Mouse (Mus musculus) neutrophil, adult 83 days (primary cell): ENCODE data around the gene Lrrc75b. TPM values are rescaled to one million over a fixed set of nuclear protein-coding genes. Genes with fewer than 3 reads are reported as not detected.

Source experiments
- total RNA-seq, 2 experiments: library from RNA; stranded (reverse); gene quantifications; one replicate each; pipeline ENCODE4 v1.2.4; 2023

Lrrc75b gene
- total RNA-seq = 1 to 10 TPM; 3.4 to 3.5 TPM

DNA sequence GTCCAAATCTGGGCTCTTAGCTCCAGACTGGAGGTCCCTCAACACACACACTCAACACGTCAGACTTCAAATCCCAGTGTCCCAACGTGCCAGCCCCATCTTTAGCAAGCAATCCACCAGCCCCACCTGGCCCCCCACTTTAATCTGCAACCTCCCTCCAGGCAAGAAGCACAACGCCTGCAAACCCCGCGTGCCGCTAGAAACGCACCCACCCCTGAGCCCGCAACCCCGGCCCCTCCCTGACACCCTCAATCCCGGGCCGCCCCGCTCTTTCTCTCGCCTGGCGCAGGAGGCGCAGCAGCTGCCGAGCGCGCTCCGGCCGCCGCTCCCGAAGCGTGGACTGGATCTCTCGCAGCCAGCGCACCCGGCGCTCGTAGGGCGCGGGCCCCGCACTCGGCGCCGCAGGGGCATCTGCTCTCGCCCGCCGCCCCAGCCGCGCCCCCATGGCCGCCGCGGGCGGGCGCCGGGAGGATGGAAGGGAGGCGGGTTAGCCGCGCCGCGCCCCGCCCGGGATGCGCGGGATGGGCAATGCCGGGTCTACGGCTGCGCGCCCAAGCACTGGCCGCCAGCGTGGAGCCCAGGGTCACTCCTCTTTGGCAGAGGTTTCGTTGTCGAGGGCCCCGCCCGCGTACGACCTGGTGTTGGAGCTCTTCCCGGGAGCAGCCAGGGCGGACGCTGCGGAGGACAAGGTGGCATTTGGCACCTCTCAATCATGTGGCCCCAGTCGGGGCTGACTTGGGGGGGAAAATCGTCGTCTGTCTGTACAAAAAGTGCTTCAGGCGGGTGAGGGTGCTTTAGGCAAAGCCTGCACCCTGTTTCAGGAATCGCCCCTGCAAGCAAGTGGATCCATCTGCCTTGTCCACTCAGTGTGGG lies at the start of gene Lrrc75b:
Gene Lrrc75b (minus strand): TSS at position 655 of the 873 bp plus-strand sequence.

DNA sequence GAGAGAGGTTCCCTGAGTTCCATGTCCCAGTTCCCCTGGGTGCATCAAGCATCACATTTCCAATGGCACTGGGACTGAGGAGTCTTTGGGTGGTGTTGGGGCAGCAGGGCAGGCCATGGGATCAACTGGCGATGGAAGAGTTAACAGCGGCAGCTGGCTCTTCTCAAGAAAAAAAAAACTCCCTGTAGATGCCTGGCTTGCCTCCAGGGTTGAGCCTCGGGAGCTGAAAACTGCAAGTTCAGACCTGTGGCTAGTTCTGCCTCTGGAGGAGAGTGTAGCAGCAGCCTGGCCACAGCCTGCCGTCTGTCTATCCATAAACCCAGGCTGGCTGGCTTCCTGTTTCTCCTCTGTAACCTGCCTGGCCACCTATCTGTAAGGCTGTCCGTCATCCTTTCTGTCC lies 29.0 kb upstream of the Lrrc75b start, which contains the start of gene Ggt5:
Gene Ggt5 (plus strand): TSS at position 212 of the 400 bp plus-strand sequence.

DNA sequence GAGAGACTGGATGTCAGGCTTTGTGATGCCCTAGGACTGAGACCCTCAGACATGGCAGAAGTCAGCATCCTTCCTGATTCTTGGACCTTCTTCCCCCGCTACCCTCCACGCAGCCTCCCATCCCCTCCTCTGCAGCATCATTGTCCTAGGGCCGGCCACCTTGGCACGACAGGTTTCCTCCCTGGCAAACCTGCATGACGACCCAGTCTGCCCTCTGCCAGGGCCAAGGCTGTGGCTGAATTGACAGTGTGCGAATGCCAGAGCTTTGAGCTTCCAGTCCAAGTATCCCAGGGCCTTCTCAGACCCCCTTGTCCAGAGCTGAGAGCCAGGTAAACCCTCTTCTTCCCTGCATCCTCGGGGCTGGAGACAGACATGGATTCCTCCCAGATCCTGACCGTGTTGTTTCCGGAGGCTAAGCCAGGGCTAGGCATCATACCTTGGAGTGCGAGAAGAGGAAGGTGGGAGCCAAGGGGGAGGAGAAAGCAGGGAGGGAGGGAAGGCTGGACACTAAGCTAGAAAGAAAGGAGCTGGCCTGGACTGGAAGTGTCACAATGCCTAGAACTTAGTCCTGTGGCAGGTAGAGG lies 1.0 kb upstream of the Lrrc75b start, which contains the start of gene Ggt1:
Gene Ggt1 (plus strand): TSS at position 534 of the 584 bp plus-strand sequence.

DNA sequence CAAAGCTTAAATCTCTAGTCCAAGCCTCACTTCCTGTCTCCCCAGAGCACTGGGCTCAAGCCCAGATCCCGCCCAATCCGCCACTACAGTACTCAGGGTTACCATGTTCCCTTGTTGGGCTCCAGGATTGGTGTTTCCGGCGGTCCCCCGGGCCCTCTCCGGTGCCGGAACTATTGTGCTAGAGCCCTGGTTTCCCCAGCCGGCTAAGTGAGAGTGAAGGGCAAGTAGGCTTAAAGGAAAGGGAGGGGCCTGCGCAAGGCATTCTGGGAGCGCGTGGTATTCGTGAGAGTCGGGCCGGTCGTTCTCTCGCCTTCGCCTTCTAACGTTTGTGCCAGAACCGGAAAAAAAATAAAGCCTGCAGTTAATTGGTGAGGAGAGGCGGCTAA lies 42.4 kb downstream of the Lrrc75b start, which contains the start of gene Gucd1:
Gene Gucd1 (minus strand): TSS at position 215 of the 386 bp plus-strand sequence.

DNA sequence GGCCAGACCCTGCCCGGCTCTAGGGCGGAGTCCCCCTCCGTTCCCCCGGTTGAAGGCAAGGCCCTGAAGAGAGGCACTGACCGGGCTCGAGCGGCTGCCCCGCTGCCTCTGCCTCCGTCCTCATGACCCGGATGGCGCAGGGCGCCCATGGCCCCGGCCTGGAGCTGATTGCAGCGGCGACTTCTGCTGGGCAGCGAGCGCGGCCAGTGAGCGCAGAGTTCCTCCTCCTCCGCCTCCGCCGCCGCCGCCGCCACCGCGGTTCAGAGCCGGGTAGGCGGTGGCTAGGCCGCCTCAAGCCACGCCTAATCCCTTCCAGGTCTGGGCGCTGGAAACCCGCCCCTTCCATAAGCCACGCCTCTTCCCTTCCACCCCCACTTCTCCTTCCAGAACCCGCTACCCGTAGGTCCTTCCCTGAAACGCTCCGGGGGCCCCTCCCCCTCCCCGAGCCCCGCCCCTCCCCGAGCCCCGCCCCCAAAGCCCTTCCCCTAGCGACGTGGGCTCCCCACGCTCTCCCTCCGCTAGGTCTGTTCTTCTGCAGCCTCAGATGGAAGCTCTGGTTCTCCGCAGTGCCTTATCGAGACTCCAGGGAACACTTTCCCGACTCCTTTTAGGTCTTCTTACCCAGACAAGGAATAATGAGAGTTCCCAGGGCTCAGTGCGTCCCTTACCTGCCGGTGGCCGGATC lies 42.9 kb downstream of the Lrrc75b start, which contains the start of gene Snrpd3:
Gene Snrpd3 (plus strand): TSS at position 479 of the 685 bp plus-strand sequence.

Other genes with a start within 250 kb of the Lrrc75b start
- 1 to 10 TPM; 2.1 to 4.0 TPM for gene Adora2a, start 243.5 kb downstream of the Lrrc75b start, total RNA-seq
- 1 to 10 TPM; 2.0 to 2.8 TPM for gene Upb1, start 159.2 kb downstream of the Lrrc75b start, total RNA-seq
- gene Snrpd3, start 42.8 kb downstream of the Lrrc75b start, total RNA-seq = 10 to 100 TPM; 68.9 to 71.5 TPM
- 10 to 100 TPM; 51.1 to 57.3 TPM for gene Gucd1, start 42.4 kb downstream of the Lrrc75b start, total RNA-seq
- 1 to 10 TPM; 7.9 to 9.8 TPM for gene Ggt1, start 1.3 kb upstream of the Lrrc75b start, total RNA-seq
- 10 to 100 TPM; 28.1 to 30.1 TPM for gene Ggt5, start 29.0 kb upstream of the Lrrc75b start, total RNA-seq
- 1 to 10 TPM in 1 of 2 experiments, under 1 TPM in 1; 0.90 to 1.0 TPM for gene Susd2, start 83.7 kb upstream of the Lrrc75b start, total RNA-seq
- gene Cabin1, start 204.0 kb upstream of the Lrrc75b start, total RNA-seq = 10 to 100 TPM; 51.9 to 64.5 TPM
- gene Ddt, start 213.1 kb upstream of the Lrrc75b start, total RNA-seq = 10 to 100 TPM; 11.9 to 16.8 TPM
- gene Gm20441, start 220.6 kb upstream of the Lrrc75b start, total RNA-seq = not detected
- 1 to 10 TPM; 3.3 TPM for gene Gstt3, start 221.1 kb upstream of the Lrrc75b start, total RNA-seq
- 1 to 10 TPM; 3.3 to 3.7 TPM for gene Gstt1, start 238.3 kb upstream of the Lrrc75b start, total RNA-seq